Comparison of ENCODE assay signal across 9 mouse cellular contexts in genomic region chr7:44358886-44359654, GRCm38 (mm10). TPM values are rescaled to one million over a fixed set of nuclear protein-coding genes. Genes with fewer than 3 reads are reported as not detected.
A peak's percentile ranks its signal among the peaks of the same experiment; 100 is the strongest.
DNase-seq lines count a peak whose midpoint lies in the region; ATAC-seq lines count a peak whose summit lies in the region.
"Had no signal": no experiment of that assay in that cellular context is flagged by ENCODE, and none has a peak within 500 bp of the region (broad histone marks: within the 10 kb centered on the region; RNA-seq: fewer than 3 reads in every experiment).

No protein-coding gene starts in this region.

- H3K27ac ChIP-seq in lung, embryonic 16.5 days (ENCODE audit: low read length) = peak overlapping the region; percentile 74
- H3K27ac ChIP-seq in heart, embryonic 16.5 days (ENCODE audit: low read length) = peak overlapping the region; percentile 65
- H3K27ac ChIP-seq in midbrain, embryonic 11.5 days (ENCODE audit: low read depth, low read length) = peak overlapping the region; percentile 66

- peaks cover 51% of the 10 kb centered on the region for H3K27me3 ChIP-seq in lung, embryonic 16.5 days (ENCODE audit: control insufficient read depth, insufficient read depth, low read depth, low read length)
- peaks cover 50% of the 10 kb centered on the region for H3K27me3 ChIP-seq in heart, embryonic 16.5 days (ENCODE audit: control insufficient read depth, insufficient read depth, low read length)
- peaks cover 43% of the 10 kb centered on the region for H3K27me3 ChIP-seq in midbrain, embryonic 11.5 days (ENCODE audit: control insufficient read depth, insufficient read depth, low read length)

- peak overlapping the region; percentile 71 for H3K9ac ChIP-seq in lung, embryonic 16.5 days (ENCODE audit: low read length)
- peak overlapping the region; percentile 83 for H3K9ac ChIP-seq in heart, embryonic 16.5 days (ENCODE audit: low read length)
- peak overlapping the region; percentile 65 for H3K9ac ChIP-seq in midbrain, embryonic 11.5 days (ENCODE audit: low read length)

- ATAC-seq in lung, embryonic 16.5 days (ENCODE audit: low read depth) = peak; percentile 8; the same call in 1 of the 2 replicates
- no peak for ATAC-seq in heart, embryonic 16.5 days (replicated peaks; ENCODE audit: extremely low read depth, insufficient read depth, low FRiP score)
- peak; percentile 42 for ATAC-seq in midbrain, embryonic 11.5 days (ENCODE audit: low FRiP score)

- H3K4me1 ChIP-seq in lung, embryonic 16.5 days (replicated peaks; ENCODE audit: control insufficient read depth, insufficient read depth, low read length) = peaks cover 17% of the 10 kb centered on the region
- H3K4me1 ChIP-seq in heart, embryonic 16.5 days (ENCODE audit: control insufficient read depth, insufficient read depth, low read length) = peaks cover 17% of the 10 kb centered on the region
- H3K4me1 ChIP-seq in midbrain, embryonic 11.5 days (ENCODE audit: control insufficient read depth, insufficient read depth, low read length) = peaks cover 25% of the 10 kb centered on the region

- peak overlapping the region; percentile 48 for H3K4me3 ChIP-seq in lung, embryonic 16.5 days (ENCODE audit: low read length)
- peak overlapping the region; percentile 55 for H3K4me3 ChIP-seq in heart, embryonic 16.5 days (ENCODE audit: low read length)
- peak overlapping the region; percentile 47 for H3K4me3 ChIP-seq in midbrain, embryonic 11.5 days (ENCODE audit: low read depth, low read length)

- peak overlapping the region; percentile 81 for H3K4me2 ChIP-seq in lung, embryonic 16.5 days (ENCODE audit: low read depth, low read length)
- H3K4me2 ChIP-seq in heart, embryonic 16.5 days (ENCODE audit: low read depth, low read length) = peak overlapping the region; percentile 75
- peak overlapping the region; percentile 93 for H3K4me2 ChIP-seq in midbrain, embryonic 11.5 days

- peak; percentile 43 to 57 for DNase-seq in adrenal gland, adult (ENCODE audit: inconsistent age in 2 of 2, low spot score in 1 of 2)
- DNase-seq in adrenal gland, adult 18-20 months (ENCODE audit: low spot score in 2 of 2) = no peak
- DNase-seq in lung, postnatal 14 days = no peak
- peak; percentile 91 for DNase-seq in midbrain, embryonic 11.5 days (ENCODE audit: low spot score, missing footprints)
- DNase-seq in gastrocnemius, adult 18-20 months (ENCODE audit: low spot score) = no peak
- DNase-seq in layer of hippocampus, postnatal 36 days = no peak

- H3K36me3 ChIP-seq in lung, embryonic 16.5 days (ENCODE audit: control insufficient read depth, insufficient read depth, low read length) = no peaks in the 10 kb centered on the region
- no peaks in the 10 kb centered on the region for H3K36me3 ChIP-seq in heart, embryonic 16.5 days (ENCODE audit: control insufficient read depth, insufficient read depth)
- H3K36me3 ChIP-seq in midbrain, embryonic 11.5 days (ENCODE audit: control insufficient read depth, insufficient read depth, low read length) = no peaks in the 10 kb centered on the region

- H3K9me3 ChIP-seq in lung, embryonic 16.5 days (ENCODE audit: control insufficient read depth, low read length) = no peaks in the 10 kb centered on the region
- no peaks in the 10 kb centered on the region for H3K9me3 ChIP-seq in heart, embryonic 16.5 days (replicated peaks; ENCODE audit: control insufficient read depth, low read length)
- no peaks in the 10 kb centered on the region for H3K9me3 ChIP-seq in midbrain, embryonic 11.5 days (ENCODE audit: control insufficient read depth, low read length)

- 5% methylated on average over 21 of the region's 26 CpGs for WGBS in lung, embryonic 16.5 days
- WGBS in heart, embryonic 16.5 days = 11% methylated on average over 26 of the region's 26 CpGs
- WGBS in midbrain, embryonic 11.5 days = 3% methylated on average over 25 of the region's 26 CpGs

RNA-seq across cellular contexts. Expression of gene Syt3, which starts 24.8 kb away (rescaled TPM):
- total RNA-seq in adrenal gland, adult 18-20 months (2021) = 1 to 10 TPM; 4.7 to 6.9 TPM
- 2.1 and 2.3 TPM in 2 replicates for polyA plus RNA-seq in lung, embryonic 16.5 days (2015; fragmentation: Nextera tagmentation; extraction: Ambion mirVana)
- polyA plus RNA-seq in heart, embryonic 16.5 days (2015; fragmentation: Nextera tagmentation; extraction: Ambion mirVana) = 0.62 and 0.70 TPM in 2 replicates
- 1.5 and 2.1 TPM in 2 replicates for polyA plus RNA-seq in midbrain, embryonic 11.5 days (2014; fragmentation: Nextera tagmentation; extraction: Ambion mirVana)
- 1 to 10 TPM; 3.4 to 4.8 TPM for total RNA-seq in gastrocnemius, adult 18-20 months (2021)
- total RNA-seq in layer of hippocampus, postnatal 36 days (2021) = 10 to 100 TPM; 84.8 to 92.0 TPM
- polyA plus RNA-seq: erythroblast, embryonic 14.5 days had no signal

RNA-seq across cellular contexts. Expression of gene 1700008O03Rik, which starts 26.6 kb away (rescaled TPM):
- total RNA-seq in adrenal gland, adult 18-20 months (2021) = 1 to 10 TPM in 1 of 2 experiments, under 1 TPM in 1; 0.86 to 1.0 TPM
- 1.2 and 1.5 TPM in 2 replicates for polyA plus RNA-seq in lung, embryonic 16.5 days (2015; fragmentation: Nextera tagmentation; extraction: Ambion mirVana)
- 0.32 and 0.41 TPM in 2 replicates for polyA plus RNA-seq in heart, embryonic 16.5 days (2015; fragmentation: Nextera tagmentation; extraction: Ambion mirVana)
- polyA plus RNA-seq in midbrain, embryonic 11.5 days (2014; fragmentation: Nextera tagmentation; extraction: Ambion mirVana) = 0.31 and 1.1 TPM in 2 replicates
- total RNA-seq in gastrocnemius, adult 18-20 months (2021) = under 1 TPM in 1 of 2 experiments, not detected in 1; 0.25 TPM
- 1 to 10 TPM; 3.1 to 3.4 TPM for total RNA-seq in layer of hippocampus, postnatal 36 days (2021)

RNA-seq across cellular contexts. Expression of gene Shank1, which starts 49.0 kb away (rescaled TPM):
- 10 to 100 TPM in 1 of 2 experiments, 1 to 10 TPM in 1; 7.7 to 10.0 TPM for total RNA-seq in adrenal gland, adult 18-20 months (2021)
- polyA plus RNA-seq in lung, embryonic 16.5 days (2015; fragmentation: Nextera tagmentation; extraction: Ambion mirVana) = 0.96 and 1.1 TPM in 2 replicates
- polyA plus RNA-seq in heart, embryonic 16.5 days (2015; fragmentation: Nextera tagmentation; extraction: Ambion mirVana) = 0.55 and 0.66 TPM in 2 replicates
- 3.4 TPM in 2 replicates for polyA plus RNA-seq in midbrain, embryonic 11.5 days (2014; fragmentation: Nextera tagmentation; extraction: Ambion mirVana)
- total RNA-seq in gastrocnemius, adult 18-20 months (2021) = under 1 TPM; 0.25 to 0.36 TPM
- 100 to 1,000 TPM; 588 to 654 TPM for total RNA-seq in layer of hippocampus, postnatal 36 days (2021)

RNA-seq across cellular contexts. Expression of gene Clec11a, which starts 52.4 kb away (rescaled TPM):
- 1 to 10 TPM; 3.8 to 4.4 TPM for total RNA-seq in adrenal gland, adult 18-20 months (2021)
- 3.0 and 3.2 TPM in 2 replicates for polyA plus RNA-seq in lung, embryonic 16.5 days (2015; fragmentation: Nextera tagmentation; extraction: Ambion mirVana)
- 1.4 and 1.8 TPM in 2 replicates for polyA plus RNA-seq in heart, embryonic 16.5 days (2015; fragmentation: Nextera tagmentation; extraction: Ambion mirVana)
- polyA plus RNA-seq in midbrain, embryonic 11.5 days (2014; fragmentation: Nextera tagmentation; extraction: Ambion mirVana) = 2.2 and 3.4 TPM in 2 replicates
- 1 to 10 TPM in 1 of 2 experiments, under 1 TPM in 1; 0.84 to 1.3 TPM for total RNA-seq in gastrocnemius, adult 18-20 months (2021)
- total RNA-seq in layer of hippocampus, postnatal 36 days (2021) = 1 to 10 TPM; 2.9 to 3.8 TPM

Comparison
In these comparisons a context has a peak if more than half of its experiments do, and no peak if none do; other contexts are left out.
1. DNase-seq: peak in adrenal gland, adult (2 of 2) and midbrain, embryonic 11.5 days (single experiment); none in adrenal gland, adult 18-20 months (0 of 2), lung, postnatal 14 days (single experiment), gastrocnemius, adult 18-20 months (single experiment) and layer of hippocampus, postnatal 36 days (0 of 2).
2. RNA of gene Syt3, which starts 24.8 kb away (total RNA-seq): 84.8 to 92.0 TPM in layer of hippocampus, postnatal 36 days; 4.7 to 6.9 TPM in adrenal gland, adult 18-20 months and 3.4 to 4.8 TPM in gastrocnemius, adult 18-20 months; every median in the first group is over 10 times any median in the second.
3. RNA of gene Shank1, which starts 49.0 kb away (total RNA-seq): 588 to 654 TPM in layer of hippocampus, postnatal 36 days; 7.7 to 10.0 TPM in adrenal gland, adult 18-20 months and 0.25 to 0.36 TPM in gastrocnemius, adult 18-20 months; every median in the first group is over 10 times any median in the second.
4. Peak in every context shown above with its lines, with median percentiles within 50 percentile points of each other: H3K27ac ChIP-seq, H3K4me2 ChIP-seq, H3K4me3 ChIP-seq and H3K9ac ChIP-seq.